Mouse (Mus musculus): ENCODE measurements around the gene Zfp961. TPM values are rescaled to one million over a fixed set of nuclear protein-coding genes. Genes with fewer than 3 reads are reported as not detected.
"Not testable (repeated sequence)": the region's sequence is repeated elsewhere in the genome, so short reads cannot be mapped to it uniquely, and the experiment has no call there.

The Zfp961 gene
- total and polyA plus RNA-seq, 2 experiments from 2014 or later: 12.5 to 18.1 TPM

DNA sequence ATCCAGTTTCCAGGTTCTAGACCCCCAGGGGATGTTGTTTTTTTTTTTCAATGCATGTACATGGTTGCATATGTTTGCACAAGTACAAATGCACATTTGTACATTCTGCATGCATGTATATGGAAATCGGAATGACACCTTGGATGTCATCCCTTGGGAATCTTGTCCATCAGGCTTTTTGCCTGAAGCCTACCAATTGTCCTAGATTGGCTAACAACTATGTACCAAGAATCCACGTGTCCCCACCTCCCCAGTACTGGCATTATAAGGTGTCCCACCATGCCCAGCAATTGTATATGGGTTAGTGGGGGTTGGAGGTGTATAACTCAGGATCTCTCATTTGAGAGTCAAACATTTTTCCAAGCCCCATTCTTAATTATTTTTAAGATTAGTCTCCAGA lies 38.6 kb upstream of the Zfp961 start:
- 92% methylated on average over 2 of the region's 2 CpGs for WGBS
- Histone ChIP-seq H3K9ac (replicated peaks; ENCODE audit: low read length, poor library complexity, severe bottlenecking) (no peak overlapping the region), H3K27ac (ENCODE audit: low read depth, low read length) (no peak overlapping the region), H3K36me3 (ENCODE audit: insufficient read depth, low read length) (peaks cover 18% of the 10 kb centered on the region; the same call in 1 of the 2 replicates), H3K4me2 (ENCODE audit: low read depth, low read length, poor library complexity, severe bottlenecking) (no peak overlapping the region), H3K4me3 (ENCODE audit: low read depth, low read length) (no peak overlapping the region), H3K27me3 (ENCODE audit: insufficient read depth, low read length) (no peaks in the 10 kb centered on the region), H3K4me1 (ENCODE audit: insufficient read depth, low read length) (no peaks in the 10 kb centered on the region), H3K9me3 (ENCODE audit: low read length) (no peaks in the 10 kb centered on the region)
- DNase-seq (ENCODE audit: low spot score) (no peak), ATAC-seq (ENCODE audit: low FRiP score) (no peak)
- TF ChIP-seq CTCF (IDR thresholded peaks at IDR 0.05): no peak

DNA sequence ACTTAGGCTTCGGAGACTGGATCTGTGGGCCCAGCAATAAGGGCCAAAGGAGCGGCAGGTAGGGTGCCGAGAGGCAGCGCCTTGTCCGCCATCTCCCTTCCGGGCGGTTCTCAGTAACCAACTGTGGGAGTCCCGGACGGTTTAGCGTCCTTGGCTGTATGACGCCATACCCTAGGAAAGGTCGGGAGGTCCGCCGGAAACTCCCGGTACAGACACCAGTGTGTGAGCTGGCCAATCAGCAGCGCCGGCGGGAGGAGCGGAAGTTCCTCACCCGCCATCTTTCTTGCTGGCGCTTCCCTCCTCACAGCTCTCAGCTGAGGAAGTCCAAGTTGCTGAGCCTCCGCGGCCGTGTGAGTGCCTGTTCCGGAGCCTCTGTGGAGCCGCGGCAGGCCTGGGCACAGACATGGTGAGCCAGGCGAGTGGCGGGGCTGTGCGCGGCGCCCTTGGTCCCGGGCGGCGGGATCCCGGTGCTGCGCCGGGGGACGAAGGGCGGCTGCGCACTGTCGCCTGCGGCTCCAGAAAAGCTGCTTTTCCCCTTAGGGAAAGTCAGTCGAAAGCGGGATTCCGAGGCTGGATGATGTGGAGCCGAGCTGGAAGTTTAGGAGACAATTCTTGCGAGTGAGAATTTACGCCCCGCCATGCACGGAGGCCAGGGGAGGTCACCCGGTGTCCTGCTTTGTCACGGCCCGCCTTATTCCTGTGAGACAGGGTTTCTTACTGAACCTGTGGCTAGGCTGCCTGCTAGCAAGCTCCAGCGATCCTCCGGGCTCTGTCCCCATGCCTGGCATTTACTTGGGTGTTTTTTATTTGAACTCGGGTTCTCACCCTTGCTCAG lies 28.1 kb upstream of the Zfp961 start:
- peak overlapping the region; percentile 68 for H3K9ac ChIP-seq (replicated peaks; ENCODE audit: low read length, poor library complexity, severe bottlenecking)
- H3K4me2 ChIP-seq (ENCODE audit: low read depth, low read length, poor library complexity, severe bottlenecking): peak overlapping the region; percentile 64
- 0 out of 2 replicates have a peak, but pooled peaks cover 6% of the 10 kb centered on the region for H3K4me1 ChIP-seq (ENCODE audit: insufficient read depth, low read length)
- H3K36me3 ChIP-seq (ENCODE audit: insufficient read depth, low read length): peaks cover 5% of the 10 kb centered on the region
- H3K4me3 ChIP-seq (ENCODE audit: low read depth, low read length): peak overlapping the region; percentile 66
- WGBS: under 1% methylated on average over 55 of the region's 57 CpGs
- DNase-seq (ENCODE audit: low spot score) (peak; percentile 97), ATAC-seq (ENCODE audit: low FRiP score) (peak; percentile 100)
- no peak for TF ChIP-seq CTCF (IDR thresholded peaks at IDR 0.05)
- H3K9me3 ChIP-seq (ENCODE audit: low read length): no peaks in the 10 kb centered on the region
- peak overlapping the region; percentile 91 for H3K27ac ChIP-seq (ENCODE audit: low read depth, low read length)
- H3K27me3 ChIP-seq (ENCODE audit: insufficient read depth, low read length): no peaks in the 10 kb centered on the region

GRCm38 (mm10) chr8:71925791-71926190 lies 25.0 kb upstream of the Zfp961 start:
- no peak overlapping the region for H3K9ac ChIP-seq (replicated peaks; ENCODE audit: low read length, poor library complexity, severe bottlenecking)
- ATAC-seq (ENCODE audit: low FRiP score) (no peak), DNase-seq (ENCODE audit: low spot score) (no peak)
- no peak overlapping the region for H3K4me2 ChIP-seq (ENCODE audit: low read depth, low read length, poor library complexity, severe bottlenecking)
- H3K4me3 ChIP-seq (ENCODE audit: low read depth, low read length): no peak overlapping the region
- H3K9me3 ChIP-seq (ENCODE audit: low read length): no peaks in the 10 kb centered on the region
- 99% methylated on average over 5 of the region's 5 CpGs for WGBS
- no peak overlapping the region for H3K27ac ChIP-seq (ENCODE audit: low read depth, low read length)
- 0 out of 2 replicates have a peak, but pooled peaks cover 6% of the 10 kb centered on the region for H3K4me1 ChIP-seq (ENCODE audit: insufficient read depth, low read length)
- no peaks in the 10 kb centered on the region for H3K27me3 ChIP-seq (ENCODE audit: insufficient read depth, low read length)
- TF ChIP-seq CTCF (IDR thresholded peaks at IDR 0.05): no peak
- peaks cover 14% of the 10 kb centered on the region for H3K36me3 ChIP-seq (ENCODE audit: insufficient read depth, low read length)

DNA sequence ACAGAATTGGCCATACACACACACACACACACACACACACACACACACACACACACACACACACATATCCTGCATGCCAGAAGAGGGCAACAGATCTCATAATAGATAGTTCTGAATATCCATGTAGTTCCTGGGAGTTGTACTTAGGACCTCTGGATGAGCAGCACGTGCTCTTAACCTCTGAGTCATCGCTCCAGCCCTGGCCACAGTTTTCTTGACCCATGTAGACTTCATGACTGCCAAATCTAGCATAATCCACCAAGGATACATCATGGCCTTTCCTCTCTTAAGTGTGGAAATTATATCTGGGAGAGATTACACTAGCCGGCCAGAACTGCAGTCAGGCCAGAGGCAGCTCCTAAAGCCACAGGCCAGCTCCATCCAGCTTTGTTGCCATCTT lies 24.3 kb upstream of the Zfp961 start:
- no peak for ATAC-seq (ENCODE audit: low FRiP score)
- TF ChIP-seq CTCF (IDR thresholded peaks at IDR 0.05): no peak
- no peak overlapping the region for H3K4me2 ChIP-seq (ENCODE audit: low read depth, low read length, poor library complexity, severe bottlenecking)
- no peak for DNase-seq (ENCODE audit: low spot score)
- WGBS: 93% methylated on average over 3 of the region's 3 CpGs
- H3K27ac ChIP-seq (ENCODE audit: low read depth, low read length): no peak overlapping the region
- H3K9ac ChIP-seq (replicated peaks; ENCODE audit: low read length, poor library complexity, severe bottlenecking): no peak overlapping the region
- 0 out of 2 replicates have a peak, but pooled peaks cover 6% of the 10 kb centered on the region for H3K4me1 ChIP-seq (ENCODE audit: insufficient read depth, low read length)
- no peak overlapping the region for H3K4me3 ChIP-seq (ENCODE audit: low read depth, low read length)
- no peaks in the 10 kb centered on the region for H3K27me3 ChIP-seq (ENCODE audit: insufficient read depth, low read length)
- no peaks in the 10 kb centered on the region for H3K9me3 ChIP-seq (ENCODE audit: low read length)
- H3K36me3 ChIP-seq (ENCODE audit: insufficient read depth, low read length): peaks cover 16% of the 10 kb centered on the region

GRCm38 (mm10) chr8:71927779-71928178 lies 23.1 kb upstream of the Zfp961 start:
- Histone ChIP-seq H3K27ac (ENCODE audit: low read depth, low read length) (no peak overlapping the region), H3K4me3 (ENCODE audit: low read depth, low read length) (no peak overlapping the region), H3K9ac (replicated peaks; ENCODE audit: low read length, poor library complexity, severe bottlenecking) (no peak overlapping the region), H3K4me2 (ENCODE audit: low read depth, low read length, poor library complexity, severe bottlenecking) (no peak overlapping the region), H3K36me3 (ENCODE audit: insufficient read depth, low read length) (peaks cover 17% of the 10 kb centered on the region), H3K27me3 (ENCODE audit: insufficient read depth, low read length) (no peaks in the 10 kb centered on the region), H3K9me3 (ENCODE audit: low read length) (no peaks in the 10 kb centered on the region), H3K4me1 (ENCODE audit: insufficient read depth, low read length) (0 out of 2 replicates have a peak, but pooled peaks cover 4% of the 10 kb centered on the region)
- ATAC-seq (ENCODE audit: low FRiP score) (no peak), DNase-seq (ENCODE audit: low spot score) (no peak)
- no peak for TF ChIP-seq CTCF (IDR thresholded peaks at IDR 0.05)

GRCm38 (mm10) chr8:71938037-71938436 lies 12.8 kb upstream of the Zfp961 start:
- WGBS: 89% methylated on average over 2 of the region's 2 CpGs
- not testable (repeated sequence) for H3K36me3 ChIP-seq (ENCODE audit: insufficient read depth, low read length)

More at GRCm38 (mm10) chr8:71938037-71938436, 12.8 kb upstream of the Zfp961 start:
- not testable (repeated sequence) for H3K9ac ChIP-seq (replicated peaks; ENCODE audit: low read length, poor library complexity, severe bottlenecking); H3K27me3 ChIP-seq (ENCODE audit: insufficient read depth, low read length); H3K4me2 ChIP-seq (ENCODE audit: low read depth, low read length, poor library complexity, severe bottlenecking); ATAC-seq (ENCODE audit: low FRiP score); H3K4me1 ChIP-seq (ENCODE audit: insufficient read depth, low read length); DNase-seq (ENCODE audit: low spot score); H3K27ac ChIP-seq (ENCODE audit: low read depth, low read length); H3K4me3 ChIP-seq (ENCODE audit: low read depth, low read length); H3K9me3 ChIP-seq (ENCODE audit: low read length)
